Comparison of ENCODE assay signal across 8 mouse cellular contexts in genomic region chr8:84579595-84579994, GRCm38 (mm10).
DNase-seq lines count a peak whose midpoint lies in the region; ATAC-seq lines count a peak whose summit lies in the region.

No protein-coding gene starts in this region.

- no peak overlapping the region for H3K27ac ChIP-seq in forebrain, embryonic 15.5 days (replicated peaks)
- H3K27ac ChIP-seq in limb, embryonic 11.5 days (replicated peaks; ENCODE audit: low read depth, low read length): no peak overlapping the region
- no peak overlapping the region for H3K27ac ChIP-seq in neural tube, embryonic 11.5 days (ENCODE audit: low read depth, low read length)

- H3K9me3 ChIP-seq in forebrain, embryonic 15.5 days: no peaks in the 10 kb centered on the region
- no peaks in the 10 kb centered on the region for H3K9me3 ChIP-seq in limb, embryonic 11.5 days (ENCODE audit: control insufficient read depth, low read length)
- no peaks in the 10 kb centered on the region for H3K9me3 ChIP-seq in neural tube, embryonic 11.5 days (ENCODE audit: control insufficient read depth, low read length)

- no peaks in the 10 kb centered on the region for H3K27me3 ChIP-seq in forebrain, embryonic 15.5 days
- H3K27me3 ChIP-seq in limb, embryonic 11.5 days (ENCODE audit: control insufficient read depth, insufficient read depth, low read length): no peaks in the 10 kb centered on the region
- no peaks in the 10 kb centered on the region for H3K27me3 ChIP-seq in neural tube, embryonic 11.5 days (ENCODE audit: control insufficient read depth, insufficient read depth, low read length)

- no peaks in the 10 kb centered on the region for H3K4me1 ChIP-seq in forebrain, embryonic 15.5 days
- no peaks in the 10 kb centered on the region for H3K4me1 ChIP-seq in limb, embryonic 11.5 days (ENCODE audit: control insufficient read depth, insufficient read depth, low read length)
- H3K4me1 ChIP-seq in neural tube, embryonic 11.5 days (ENCODE audit: control insufficient read depth, insufficient read depth, low read length): no peaks in the 10 kb centered on the region

- WGBS in forebrain, embryonic 15.5 days: 29% methylated on average over 3 of the region's 3 CpGs
- WGBS in limb, embryonic 11.5 days: 24% methylated on average over 3 of the region's 3 CpGs
- 17% methylated on average over 3 of the region's 3 CpGs for WGBS in neural tube, embryonic 11.5 days

- H3K4me2 ChIP-seq in forebrain, embryonic 15.5 days (replicated peaks): no peak overlapping the region
- H3K4me2 ChIP-seq in limb, embryonic 11.5 days (ENCODE audit: low read depth, severe bottlenecking): no peak overlapping the region
- no peak overlapping the region for H3K4me2 ChIP-seq in neural tube, embryonic 11.5 days (ENCODE audit: low read depth)

- H3K36me3 ChIP-seq in forebrain, embryonic 15.5 days: peaks cover 3% of the 10 kb centered on the region; the same call in 1 of the 2 replicates
- H3K36me3 ChIP-seq in limb, embryonic 11.5 days (ENCODE audit: control insufficient read depth, insufficient read depth, low read length): no peaks in the 10 kb centered on the region
- H3K36me3 ChIP-seq in neural tube, embryonic 11.5 days (ENCODE audit: control insufficient read depth, insufficient read depth, low read length): no peaks in the 10 kb centered on the region

- no peak for ATAC-seq in CD4-positive, CD25-positive, alpha-beta regulatory T cell, adult 4 months
- ATAC-seq in forebrain, embryonic 15.5 days (replicated peaks): peak; percentile 51; the same call in 1 of the 2 replicates
- no peak for ATAC-seq in limb, embryonic 11.5 days (ENCODE audit: insufficient number of reproducible peaks, low FRiP score, low TSS enrichment, low read depth)
- ATAC-seq in neural tube, embryonic 11.5 days (ENCODE audit: insufficient read depth, low FRiP score, low TSS enrichment): 0 out of 2 replicates have a peak, but pooled peaks have one; percentile 31

- peak; percentile 69 for DNase-seq in CD4-positive, CD25-positive, alpha-beta regulatory T cell, adult 2 months (ENCODE audit: low read depth, low spot score)
- peak; percentile 43 for DNase-seq in ovary, postnatal 14 days (ENCODE audit: low spot score)
- DNase-seq in ovary, adult 18-20 months (ENCODE audit: low spot score): no peak
- peak; percentile 80 for DNase-seq in limb, embryonic 11.5 days (ENCODE audit: low spot score)
- peak; percentile 51 for DNase-seq in neural tube, embryonic 11.5 days (ENCODE audit: low spot score)
- DNase-seq in frontal cortex, postnatal 10 days (ENCODE audit: low spot score in 2 of 2): no peak

- H3K9ac ChIP-seq in forebrain, embryonic 15.5 days (replicated peaks): no peak overlapping the region
- H3K9ac ChIP-seq in limb, embryonic 11.5 days (ENCODE audit: low read length): no peak overlapping the region
- H3K9ac ChIP-seq in neural tube, embryonic 11.5 days (ENCODE audit: low read length): no peak overlapping the region

- no peak overlapping the region for H3K4me3 ChIP-seq in forebrain, embryonic 15.5 days
- no peak overlapping the region for H3K4me3 ChIP-seq in limb, embryonic 11.5 days (ENCODE audit: low read depth, low read length)
- H3K4me3 ChIP-seq in neural tube, embryonic 11.5 days (ENCODE audit: low read depth, low read length): no peak overlapping the region

Comparison
In these comparisons a context has a peak if more than half of its experiments do, and no peak if none do; other contexts are left out.
1. DNase-seq: peak in CD4-positive, CD25-positive, alpha-beta regulatory T cell, adult 2 months (single experiment), ovary, postnatal 14 days (single experiment), limb, embryonic 11.5 days (single experiment) and neural tube, embryonic 11.5 days (single experiment); none in ovary, adult 18-20 months (single experiment) and frontal cortex, postnatal 10 days (0 of 2).
2. ATAC-seq: peak in forebrain, embryonic 15.5 days (single experiment) and neural tube, embryonic 11.5 days (single experiment); none in CD4-positive, CD25-positive, alpha-beta regulatory T cell, adult 4 months (single experiment) and limb, embryonic 11.5 days (single experiment).